Mouse (Mus musculus): ENCODE results near the gene Zfpm1. TPM values are rescaled to one million over a fixed set of nuclear protein-coding genes. Genes with fewer than 3 reads are reported as not detected.
A peak's percentile ranks its signal among the peaks of the same experiment; 100 is the strongest.

Gene Zfpm1
- polyA plus RNA-seq, 1 experiment from 2014 or later = 0.41 TPM

- Histone ChIP-seq H3K27ac (ENCODE audit: low read depth, low read length) (no peak overlapping the region), H3K4me2 (ENCODE audit: low read length) (no peak overlapping the region), H3K36me3 (ENCODE audit: control insufficient read depth, insufficient read depth, low read length) (no peaks in the 10 kb centered on the region), H3K9ac (ENCODE audit: low read length) (no peak overlapping the region), H3K4me1 (ENCODE audit: control insufficient read depth, insufficient read depth, low read length) (no peaks in the 10 kb centered on the region), H3K27me3 (replicated peaks; ENCODE audit: control insufficient read depth, insufficient read depth, low read length) (no peaks in the 10 kb centered on the region), H3K4me3 (ENCODE audit: low read depth, low read length) (no peak overlapping the region), H3K9me3 (replicated peaks; ENCODE audit: control insufficient read depth, low read length) (no peaks in the 10 kb centered on the region)
- WGBS = 23% methylated on average over 8 of the region's 8 CpGs
- DNase-seq (ENCODE audit: low spot score) (no peak), ATAC-seq (no peak)
Measured at GRCm38 (mm10) chr8:122362967-122363366, 81.0 kb downstream of the Zfpm1 start.

- WGBS = 77% methylated on average over 10 of the region's 10 CpGs
- H3K27me3 ChIP-seq (replicated peaks; ENCODE audit: control insufficient read depth, insufficient read depth, low read length) = no peaks in the 10 kb centered on the region
- no peak for ATAC-seq
Measured at GRCm38 (mm10) chr8:122368494-122368893, 86.6 kb downstream of the Zfpm1 start.

GRCm38 (mm10) chr8:122369665-122370064 lies 87.7 kb downstream of the Zfpm1 start:
- H3K27ac ChIP-seq (ENCODE audit: low read depth, low read length) = no peak overlapping the region
- H3K4me2 ChIP-seq (ENCODE audit: low read length) = no peak overlapping the region
- DNase-seq (ENCODE audit: low spot score) (peak; percentile 59), ATAC-seq (no peak)
- H3K4me1 ChIP-seq (ENCODE audit: control insufficient read depth, insufficient read depth, low read length) = no peaks in the 10 kb centered on the region
- whole genome bisulfite sequencing = 10% methylated on average over 9 of the region's 9 CpGs
- H3K27me3 ChIP-seq (replicated peaks; ENCODE audit: control insufficient read depth, insufficient read depth, low read length) = no peaks in the 10 kb centered on the region
- H3K9ac ChIP-seq (ENCODE audit: low read length) = no peak overlapping the region
- no peak overlapping the region for H3K4me3 ChIP-seq (ENCODE audit: low read depth, low read length)
- H3K9me3 ChIP-seq (replicated peaks; ENCODE audit: control insufficient read depth, low read length) = no peaks in the 10 kb centered on the region
- H3K36me3 ChIP-seq (ENCODE audit: control insufficient read depth, insufficient read depth, low read length) = no peaks in the 10 kb centered on the region

More at GRCm38 (mm10) chr8:122368494-122368893, 86.6 kb downstream of the Zfpm1 start:
- Histone ChIP-seq H3K9ac (ENCODE audit: low read length) (no peak overlapping the region), H3K9me3 (replicated peaks; ENCODE audit: control insufficient read depth, low read length) (no peaks in the 10 kb centered on the region), H3K4me1 (ENCODE audit: control insufficient read depth, insufficient read depth, low read length) (no peaks in the 10 kb centered on the region), H3K4me2 (ENCODE audit: low read length) (no peak overlapping the region), H3K36me3 (ENCODE audit: control insufficient read depth, insufficient read depth, low read length) (no peaks in the 10 kb centered on the region), H3K4me3 (ENCODE audit: low read depth, low read length) (no peak overlapping the region), H3K27ac (ENCODE audit: low read depth, low read length) (no peak overlapping the region)
- no peak for DNase-seq (ENCODE audit: low spot score)

- DNase-seq (ENCODE audit: low spot score) = no peak
- no peaks in the 10 kb centered on the region for H3K4me1 ChIP-seq (ENCODE audit: control insufficient read depth, insufficient read depth, low read length)
- 75% methylated on average over 6 of the region's 6 CpGs for WGBS
Measured at GRCm38 (mm10) chr8:122371706-122372105, 89.8 kb downstream of the Zfpm1 start.

GRCm38 (mm10) chr8:122375320-122375719 lies 93.4 kb downstream of the Zfpm1 start:
- Histone ChIP-seq H3K4me2 (ENCODE audit: low read length) (no peak overlapping the region), H3K27me3 (replicated peaks; ENCODE audit: control insufficient read depth, insufficient read depth, low read length) (no peaks in the 10 kb centered on the region), H3K36me3 (ENCODE audit: control insufficient read depth, insufficient read depth, low read length) (peaks cover 14% of the 10 kb centered on the region), H3K4me1 (ENCODE audit: control insufficient read depth, insufficient read depth, low read length) (peaks cover 11% of the 10 kb centered on the region), H3K9me3 (replicated peaks; ENCODE audit: control insufficient read depth, low read length) (no peaks in the 10 kb centered on the region), H3K27ac (ENCODE audit: low read depth, low read length) (no peak overlapping the region), H3K4me3 (ENCODE audit: low read depth, low read length) (no peak overlapping the region), H3K9ac (ENCODE audit: low read length) (no peak overlapping the region)
- WGBS = 94% methylated on average over 7 of the region's 7 CpGs
- DNase-seq (ENCODE audit: low spot score) (no peak), ATAC-seq (no peak)

More at GRCm38 (mm10) chr8:122371706-122372105, 89.8 kb downstream of the Zfpm1 start:
- Histone ChIP-seq H3K4me2 (ENCODE audit: low read length) (no peak overlapping the region), H3K9ac (ENCODE audit: low read length) (no peak overlapping the region), H3K36me3 (ENCODE audit: control insufficient read depth, insufficient read depth, low read length) (no peaks in the 10 kb centered on the region), H3K4me3 (ENCODE audit: low read depth, low read length) (no peak overlapping the region), H3K9me3 (replicated peaks; ENCODE audit: control insufficient read depth, low read length) (no peaks in the 10 kb centered on the region), H3K27me3 (replicated peaks; ENCODE audit: control insufficient read depth, insufficient read depth, low read length) (no peaks in the 10 kb centered on the region), H3K27ac (ENCODE audit: low read depth, low read length) (no peak overlapping the region)
- ATAC-seq = no peak

GRCm38 (mm10) chr8:122375751-122376364 lies 93.9 kb downstream of the Zfpm1 start:
- DNase-seq (ENCODE audit: low spot score) (no peak), ATAC-seq (peak; percentile 1; the same call in 1 of the 2 replicates)
- Histone ChIP-seq H3K4me3 (ENCODE audit: low read depth, low read length) (peak overlapping the region; percentile 79), H3K4me2 (ENCODE audit: low read length) (peak overlapping the region; percentile 49), H3K36me3 (ENCODE audit: control insufficient read depth, insufficient read depth, low read length) (peaks cover 19% of the 10 kb centered on the region), H3K27me3 (replicated peaks; ENCODE audit: control insufficient read depth, insufficient read depth, low read length) (no peaks in the 10 kb centered on the region), H3K27ac (ENCODE audit: low read depth, low read length) (no peak overlapping the region), H3K4me1 (ENCODE audit: control insufficient read depth, insufficient read depth, low read length) (peaks cover 11% of the 10 kb centered on the region), H3K9me3 (replicated peaks; ENCODE audit: control insufficient read depth, low read length) (no peaks in the 10 kb centered on the region), H3K9ac (ENCODE audit: low read length) (peak overlapping the region; percentile 47)
- WGBS = 33% methylated on average over 13 of the region's 13 CpGs

GRCm38 (mm10) chr8:122376365-122377231 lies 94.7 kb downstream of the Zfpm1 start, which contains the start of gene Zc3h18:
Zc3h18 (plus strand) TSS chr8:122376609.
- Histone ChIP-seq H3K36me3 (ENCODE audit: control insufficient read depth, insufficient read depth, low read length) (peaks cover 21% of the 10 kb centered on the region), H3K27me3 (replicated peaks; ENCODE audit: control insufficient read depth, insufficient read depth, low read length) (no peaks in the 10 kb centered on the region), H3K4me1 (ENCODE audit: control insufficient read depth, insufficient read depth, low read length) (peaks cover 11% of the 10 kb centered on the region), H3K4me3 (ENCODE audit: low read depth, low read length) (peak within 1 kb of the TSS; percentile 79), H3K9me3 (replicated peaks; ENCODE audit: control insufficient read depth, low read length) (no peaks in the 10 kb centered on the region), H3K27ac (ENCODE audit: low read depth, low read length) (peak within 1 kb of the TSS; percentile 89), H3K9ac (ENCODE audit: low read length) (peak within 1 kb of the TSS; percentile 91), H3K4me2 (ENCODE audit: low read length) (peak within 1 kb of the TSS; percentile 85)
- ATAC-seq (peak; percentile 95), DNase-seq (ENCODE audit: low spot score) (peak; percentile 99)
- under 1% methylated on average over 95 of the region's 107 CpGs for WGBS

- Histone ChIP-seq H3K4me3 (ENCODE audit: low read depth, low read length) (no peak overlapping the region), H3K9ac (ENCODE audit: low read length) (no peak overlapping the region), H3K27me3 (replicated peaks; ENCODE audit: control insufficient read depth, insufficient read depth, low read length) (no peaks in the 10 kb centered on the region), H3K4me1 (ENCODE audit: control insufficient read depth, insufficient read depth, low read length) (peaks cover 4% of the 10 kb centered on the region; the same call in 1 of the 2 replicates), H3K36me3 (ENCODE audit: control insufficient read depth, insufficient read depth, low read length) (peaks cover 75% of the 10 kb centered on the region), H3K27ac (ENCODE audit: low read depth, low read length) (no peak overlapping the region), H3K9me3 (replicated peaks; ENCODE audit: control insufficient read depth, low read length) (no peaks in the 10 kb centered on the region), H3K4me2 (ENCODE audit: low read length) (no peak overlapping the region)
- ATAC-seq (no peak), DNase-seq (ENCODE audit: low spot score) (no peak)
- WGBS = 89% methylated on average over 4 of the region's 4 CpGs
Measured at GRCm38 (mm10) chr8:122383039-122383438, 101.1 kb downstream of the Zfpm1 start.

Data from forebrain, embryonic 14.5 days (tissue).